Mouse (Mus musculus): ENCODE measurements around the gene Atp2a2. TPM values are rescaled to one million over a fixed set of nuclear protein-coding genes. Genes with fewer than 3 reads are reported as not detected.

The Atp2a2 gene
- polyA plus RNA-seq, 1 experiment = 422 TPM

DNA sequence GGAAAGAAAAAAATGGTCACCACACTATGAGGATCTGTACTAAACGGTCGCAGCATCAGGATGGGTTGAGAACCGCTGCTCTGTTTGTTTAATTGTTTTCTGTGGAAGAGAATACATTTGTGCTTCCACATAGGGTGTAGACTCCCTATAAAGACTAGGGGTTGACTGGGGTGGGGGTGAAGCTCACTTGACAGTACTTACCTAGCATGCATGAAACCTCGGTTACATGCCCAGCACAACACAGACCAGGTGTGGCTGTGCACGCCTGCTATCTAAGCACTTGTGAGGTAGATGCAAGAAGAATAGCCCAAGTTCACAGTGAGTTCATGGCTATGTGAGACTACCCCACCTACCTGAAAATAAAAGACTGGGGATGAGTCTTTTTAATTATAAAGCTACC, 35.6 kb upstream of the Atp2a2 start:
- H3K27me3 ChIP-seq (ENCODE audit: control insufficient read depth, insufficient read depth, low read length) = no peaks in the 10 kb centered on the region
- H3K4me1 ChIP-seq (ENCODE audit: control insufficient read depth, insufficient read depth, low read length) = no peaks in the 10 kb centered on the region
- no peak overlapping the region for H3K27ac ChIP-seq (ENCODE audit: insufficient read depth, low read length)
- WGBS = 95% methylated on average over 5 of the region's 5 CpGs
- DNase-seq = no peak
- no peak overlapping the region for H3K4me3 ChIP-seq (replicated peaks; ENCODE audit: insufficient read depth, low read depth, low read length)
- TF ChIP-seq CTCF (IDR thresholded peaks at IDR 0.05; ENCODE audit: borderline replicate concordance, insufficient read depth, low read depth, low read length) (no peak), POLR2A (IDR thresholded peaks at IDR 0.05; ENCODE audit: borderline replicate concordance, insufficient read depth, low read length) (no peak)

DNA sequence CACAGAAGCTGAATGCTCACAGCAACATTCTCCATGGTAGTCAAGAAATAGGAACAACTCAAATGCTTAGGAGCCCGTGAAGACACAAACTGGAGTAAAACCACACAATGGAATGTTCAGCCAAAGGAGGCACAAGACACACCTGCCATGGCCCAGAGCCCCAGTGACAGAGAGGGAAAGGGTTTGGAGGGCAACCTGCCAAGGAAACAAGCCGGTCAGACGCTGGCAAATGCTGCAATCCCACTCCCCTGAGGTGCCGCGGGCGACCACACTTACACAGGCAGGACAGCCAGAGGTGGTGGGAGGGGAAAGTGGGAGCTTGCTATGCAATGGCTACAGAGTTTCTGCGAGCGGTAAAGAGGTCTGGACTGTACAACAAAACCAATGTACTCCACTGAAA, 31.9 kb upstream of the Atp2a2 start:
- WGBS = 31% methylated on average over 8 of the region's 8 CpGs

DNA sequence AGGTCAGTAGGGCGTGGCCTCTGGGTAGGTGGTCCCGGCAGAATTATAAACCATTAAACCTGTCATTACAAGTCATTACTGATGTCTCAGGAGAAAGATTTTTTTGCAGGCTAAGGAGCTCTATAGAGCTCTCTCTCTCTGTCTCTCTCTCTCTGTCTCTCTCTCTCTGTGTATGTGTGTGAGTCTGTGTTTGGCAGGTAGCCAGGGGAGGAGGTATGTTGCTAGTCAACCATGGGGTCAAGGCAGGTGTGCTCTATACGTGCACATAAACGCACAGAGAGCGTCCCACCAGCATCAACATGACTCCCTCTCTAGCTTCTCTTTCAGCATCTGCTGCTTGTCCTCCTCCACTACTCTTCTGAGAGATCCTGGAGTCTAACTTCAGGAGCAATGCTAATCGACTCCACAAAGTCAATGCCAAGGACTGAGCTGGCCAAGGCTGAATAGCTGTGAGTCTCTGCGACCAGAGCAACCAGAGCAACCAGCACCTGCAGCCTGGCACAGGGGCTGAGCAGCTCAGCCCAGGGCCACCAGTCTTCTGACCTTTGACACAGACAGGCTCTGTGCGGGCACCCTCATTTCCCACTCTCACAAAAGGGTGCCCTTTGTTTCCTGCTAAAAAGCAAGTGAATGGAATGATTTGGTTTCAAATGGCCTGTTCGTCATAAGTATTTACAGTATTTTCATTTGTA, 28.0 kb upstream of the Atp2a2 start:
- peaks cover 8% of the 10 kb centered on the region for H3K4me1 ChIP-seq (ENCODE audit: control insufficient read depth, insufficient read depth, low read length)
- no peak for TF ChIP-seq CTCF (IDR thresholded peaks at IDR 0.05; ENCODE audit: borderline replicate concordance, insufficient read depth, low read depth, low read length)
- no peak for TF ChIP-seq POLR2A (IDR thresholded peaks at IDR 0.05; ENCODE audit: borderline replicate concordance, insufficient read depth, low read length)
- 69% methylated on average over 9 of the region's 9 CpGs for WGBS
- no peak for DNase-seq
- H3K27ac ChIP-seq (ENCODE audit: insufficient read depth, low read length) = no peak overlapping the region
- no peak overlapping the region for H3K4me3 ChIP-seq (replicated peaks; ENCODE audit: insufficient read depth, low read depth, low read length)
- no peaks in the 10 kb centered on the region for H3K27me3 ChIP-seq (ENCODE audit: control insufficient read depth, insufficient read depth, low read length)

More for the DNA sequence above, 31.9 kb upstream of the Atp2a2 start:
- DNase-seq = no peak
- TF ChIP-seq POLR2A (IDR thresholded peaks at IDR 0.05; ENCODE audit: borderline replicate concordance, insufficient read depth, low read length) (no peak), CTCF (IDR thresholded peaks at IDR 0.05; ENCODE audit: borderline replicate concordance, insufficient read depth, low read depth, low read length) (no peak)
- no peak overlapping the region for H3K27ac ChIP-seq (ENCODE audit: insufficient read depth, low read length)
- no peaks in the 10 kb centered on the region for H3K27me3 ChIP-seq (ENCODE audit: control insufficient read depth, insufficient read depth, low read length)
- no peak overlapping the region for H3K4me3 ChIP-seq (replicated peaks; ENCODE audit: insufficient read depth, low read depth, low read length)
- peaks cover 4% of the 10 kb centered on the region for H3K4me1 ChIP-seq (ENCODE audit: control insufficient read depth, insufficient read depth, low read length)

DNA sequence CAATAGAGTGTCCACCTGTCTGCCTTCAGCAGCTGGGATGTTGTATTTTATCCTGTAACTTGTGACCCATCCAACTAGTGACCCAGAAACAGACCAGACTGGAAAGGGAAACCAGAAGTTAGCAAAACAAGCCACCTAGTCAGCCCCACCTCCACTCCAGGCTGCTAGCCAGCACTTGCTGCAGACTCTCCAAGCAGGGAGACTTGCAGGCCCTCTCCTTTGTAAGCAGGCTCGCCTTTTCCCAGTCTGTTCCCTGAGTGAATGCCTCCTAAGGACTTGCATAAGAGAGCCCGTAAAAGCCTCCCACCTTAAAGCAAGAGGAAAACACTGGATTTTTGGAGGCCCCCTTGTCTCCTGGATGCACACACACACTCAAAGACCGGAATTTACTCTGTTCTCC, 27.3 kb upstream of the Atp2a2 start:
- H3K27ac ChIP-seq (ENCODE audit: insufficient read depth, low read length) = no peak overlapping the region
- H3K27me3 ChIP-seq (ENCODE audit: control insufficient read depth, insufficient read depth, low read length) = no peaks in the 10 kb centered on the region
- TF ChIP-seq POLR2A (IDR thresholded peaks at IDR 0.05; ENCODE audit: borderline replicate concordance, insufficient read depth, low read length) = no peak
- no peak for TF ChIP-seq CTCF (IDR thresholded peaks at IDR 0.05; ENCODE audit: borderline replicate concordance, insufficient read depth, low read depth, low read length)
- no peak overlapping the region for H3K4me3 ChIP-seq (replicated peaks; ENCODE audit: insufficient read depth, low read depth, low read length)
- no peak for DNase-seq
- 68% methylated on average over 3 of the region's 3 CpGs for WGBS
- peaks cover 8% of the 10 kb centered on the region for H3K4me1 ChIP-seq (ENCODE audit: control insufficient read depth, insufficient read depth, low read length)

DNA sequence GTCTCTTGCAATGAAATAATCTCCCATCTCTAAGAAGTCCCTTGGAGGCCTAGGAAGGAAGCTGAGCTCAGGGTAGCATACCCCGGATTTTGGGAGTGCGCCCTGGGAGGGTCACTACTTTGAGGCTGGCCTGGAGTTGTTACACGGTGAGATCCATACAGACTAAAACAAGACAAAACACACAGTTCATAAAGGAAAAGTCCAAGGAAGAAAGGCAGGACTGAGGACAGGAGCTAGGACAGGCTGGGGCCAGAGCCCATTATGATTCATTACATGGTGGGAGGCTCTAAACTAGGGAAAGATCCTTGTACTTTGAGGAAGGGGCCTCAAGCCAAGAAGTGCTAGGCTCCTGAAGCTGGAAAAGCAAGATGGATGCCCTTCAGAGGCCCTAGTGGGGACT, 26.6 kb upstream of the Atp2a2 start:
- Histone ChIP-seq H3K4me1 (ENCODE audit: control insufficient read depth, insufficient read depth, low read length) (peaks cover 10% of the 10 kb centered on the region), H3K4me3 (replicated peaks; ENCODE audit: insufficient read depth, low read depth, low read length) (no peak overlapping the region), H3K27me3 (ENCODE audit: control insufficient read depth, insufficient read depth, low read length) (no peaks in the 10 kb centered on the region), H3K27ac (ENCODE audit: insufficient read depth, low read length) (no peak overlapping the region)
- DNase-seq = no peak
- TF ChIP-seq CTCF (IDR thresholded peaks at IDR 0.05; ENCODE audit: borderline replicate concordance, insufficient read depth, low read depth, low read length) (no peak), POLR2A (IDR thresholded peaks at IDR 0.05; ENCODE audit: borderline replicate concordance, insufficient read depth, low read length) (no peak)
- 84% methylated on average over 3 of the region's 3 CpGs for WGBS

DNA sequence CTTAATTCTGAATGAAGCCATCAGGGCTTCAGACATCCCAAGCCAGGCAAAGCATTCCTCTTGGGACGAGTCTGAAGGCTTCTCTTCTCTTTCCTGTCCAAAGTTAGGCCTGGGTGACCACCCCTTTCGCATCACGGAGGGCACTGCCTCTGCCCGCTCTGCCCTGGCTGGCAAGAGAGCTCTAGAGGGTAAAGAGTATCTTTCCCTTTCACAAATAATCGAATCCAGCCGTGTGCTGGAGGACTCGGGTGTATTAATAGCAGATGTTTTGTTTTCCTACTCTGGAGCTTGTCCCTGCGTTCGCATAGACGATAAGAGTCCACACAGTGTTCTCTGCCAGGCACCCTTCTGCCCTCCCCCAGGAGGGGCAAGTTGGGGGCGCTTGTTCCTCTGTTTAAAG, 25.7 kb upstream of the Atp2a2 start:
- Histone ChIP-seq H3K27me3 (ENCODE audit: control insufficient read depth, insufficient read depth, low read length) (no peaks in the 10 kb centered on the region), H3K27ac (ENCODE audit: insufficient read depth, low read length) (no peak overlapping the region), H3K4me3 (replicated peaks; ENCODE audit: insufficient read depth, low read depth, low read length) (no peak overlapping the region), H3K4me1 (ENCODE audit: control insufficient read depth, insufficient read depth, low read length) (peaks cover 10% of the 10 kb centered on the region)
- TF ChIP-seq CTCF (IDR thresholded peaks at IDR 0.05; ENCODE audit: borderline replicate concordance, insufficient read depth, low read depth, low read length) = no peak
- TF ChIP-seq POLR2A (IDR thresholded peaks at IDR 0.05; ENCODE audit: borderline replicate concordance, insufficient read depth, low read length) = no peak
- 71% methylated on average over 11 of the region's 11 CpGs for WGBS
- DNase-seq = no peak

DNA sequence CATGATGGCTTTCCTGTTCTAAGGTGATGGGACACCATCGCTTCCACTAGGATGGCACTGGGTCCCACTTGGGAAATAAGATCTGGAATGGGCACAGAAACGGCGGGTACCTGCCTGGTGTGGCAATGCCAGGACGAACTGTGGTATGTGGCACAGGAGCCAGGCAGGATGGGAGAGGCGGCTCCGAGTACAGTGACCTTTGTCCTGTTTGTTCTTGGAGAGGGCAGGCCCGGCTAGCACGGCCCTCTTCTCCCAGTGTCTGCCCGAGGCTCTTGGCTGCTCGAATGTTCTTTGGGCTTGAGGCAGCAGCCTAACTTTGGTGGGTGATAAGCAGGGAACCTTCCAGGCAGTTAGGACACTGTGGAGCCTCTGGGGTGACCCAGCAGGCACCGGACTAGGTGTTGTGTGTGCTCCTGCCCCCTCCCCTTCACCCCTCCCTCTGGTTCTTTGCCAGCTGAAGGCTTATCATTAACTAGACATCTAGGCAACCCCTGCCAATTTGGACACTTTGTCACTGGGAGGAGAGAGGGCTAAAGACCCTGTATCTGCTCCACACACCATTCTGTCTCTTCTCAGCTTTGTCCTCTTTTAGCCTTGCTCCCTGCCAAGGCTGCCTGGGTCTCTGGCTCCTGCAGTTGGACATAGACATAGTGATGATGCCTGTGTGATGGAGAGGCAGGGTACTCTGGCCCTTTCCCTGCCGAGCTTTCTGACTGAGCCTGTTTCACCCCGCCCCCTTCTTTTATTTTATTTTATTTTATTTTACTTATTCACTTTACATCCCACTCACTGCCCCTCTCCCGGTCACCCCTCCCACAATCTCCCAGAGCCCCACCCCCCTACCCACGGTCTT, 25.1 kb upstream of the Atp2a2 start:
- H3K27me3 ChIP-seq (ENCODE audit: control insufficient read depth, insufficient read depth, low read length) = no peaks in the 10 kb centered on the region
- 0 out of 2 replicates have a peak overlapping the region, but pooled peaks have one; percentile 27 for H3K27ac ChIP-seq (ENCODE audit: insufficient read depth, low read length)
- peaks cover 10% of the 10 kb centered on the region for H3K4me1 ChIP-seq (ENCODE audit: control insufficient read depth, insufficient read depth, low read length)
- 66% methylated on average over 15 of the region's 15 CpGs for WGBS
- H3K4me3 ChIP-seq (replicated peaks; ENCODE audit: insufficient read depth, low read depth, low read length) = no peak overlapping the region
- TF ChIP-seq POLR2A (IDR thresholded peaks at IDR 0.05; ENCODE audit: borderline replicate concordance, insufficient read depth, low read length) (no peak), CTCF (IDR thresholded peaks at IDR 0.05; ENCODE audit: borderline replicate concordance, insufficient read depth, low read depth, low read length) (no peak)
- no peak for DNase-seq
